Mouse (Mus musculus) lung, postnatal 0 days (tissue): ENCODE data around the gene Armc9.

Experiments
- CTCF ChIP-seq: IDR thresholded peaks from 2 replicates; pipeline ENCODE4 v1.5.1; 2016; ENCODE audit warnings: antibody characterized with exemption, mild to moderate bottlenecking
- EP300 ChIP-seq: IDR thresholded peaks from 2 replicates; pipeline ENCODE4 v1.6.1; 2016; ENCODE audit warnings: antibody characterized with exemption, mild to moderate bottlenecking, control low read depth

- no peak for TF ChIP-seq CTCF
- TF ChIP-seq EP300: no peak
Observed at GRCm38 (mm10) chr1:86240959-86241358, 86.4 kb downstream of the Armc9 start.
